Mouse (Mus musculus) gastrocnemius, adult 2 months (tissue): ENCODE measurements around the gene Defa35. TPM values are rescaled to one million over a fixed set of nuclear protein-coding genes. Genes with fewer than 3 reads are reported as not detected.
"Not testable (repeated sequence)": the region's sequence is repeated elsewhere in the genome, so short reads cannot be mapped to it uniquely, and the experiment has no call there.

Experiments used
- DNase-seq: peaks from one replicate; pipeline ENCODE4 v3.0.0; 2022
- H3K27ac ChIP-seq: fragments of 200-600 bp; 2 replicates; pipeline ENCODE4 v1.8.1; 2022; ENCODE audit warnings: mild to moderate bottlenecking
- H3K4me3 ChIP-seq: fragments of 200-600 bp; 2 replicates; pipeline ENCODE4 v1.8.1; 2022; ENCODE audit warnings: mild to moderate bottlenecking, moderate library complexity
- CTCF ChIP-seq: fragments of 200-600 bp; IDR thresholded peaks from 2 replicates; pipeline ENCODE4 v1.8.1; 2022; ENCODE audit warnings: antibody characterized with exemption, mild to moderate bottlenecking, moderate library complexity
- intact Hi-C: fragments of 180-260 bp; cut with DNase I; formaldehyde crosslinking; loops from one replicate; pipeline ENCODE4 v1.15.1; 2025
- long read RNA-seq, 2 experiments: library from polyadenylated mRNA; stranded (forward); transcript quantifications; one replicate each; pipeline ENCODE4 v2.0.0; 2021
- total RNA-seq, 2 experiments: library from RNA; stranded (reverse); gene quantifications; 2 replicates each; pipeline ENCODE4 v1.2.3; 2021

Defa35 gene
- total RNA-seq, result not detected
- long read RNA-seq, experiment 1, result 0 reads
- long read RNA-seq, experiment 2, result 0 reads

DNA sequence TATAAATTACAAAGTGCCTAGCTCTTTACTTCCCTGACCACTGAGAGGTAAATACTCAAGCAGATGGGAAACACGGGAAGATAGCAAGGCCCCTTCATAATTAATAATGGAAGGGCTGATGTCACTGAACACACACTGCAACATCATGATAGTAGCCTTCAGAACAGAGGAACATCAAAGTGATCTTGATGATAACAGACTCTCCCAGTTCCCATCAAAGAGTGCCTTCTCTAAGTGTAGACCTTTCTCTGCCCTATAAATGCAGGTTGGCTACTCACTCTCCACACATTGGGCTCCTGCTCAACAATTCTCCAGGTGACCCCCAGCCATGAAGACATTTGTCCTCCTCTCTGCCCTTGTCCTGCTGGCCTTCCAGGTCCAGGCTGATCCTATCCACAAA lies at the start of gene Defa35:
TSS of gene Defa35 (plus strand) at position 301 of the 400 bp plus-strand sequence.
- DNase-seq, H3K4me3 ChIP-seq, intact Hi-C loops, H3K27ac ChIP-seq: not testable (repeated sequence)

DNA sequence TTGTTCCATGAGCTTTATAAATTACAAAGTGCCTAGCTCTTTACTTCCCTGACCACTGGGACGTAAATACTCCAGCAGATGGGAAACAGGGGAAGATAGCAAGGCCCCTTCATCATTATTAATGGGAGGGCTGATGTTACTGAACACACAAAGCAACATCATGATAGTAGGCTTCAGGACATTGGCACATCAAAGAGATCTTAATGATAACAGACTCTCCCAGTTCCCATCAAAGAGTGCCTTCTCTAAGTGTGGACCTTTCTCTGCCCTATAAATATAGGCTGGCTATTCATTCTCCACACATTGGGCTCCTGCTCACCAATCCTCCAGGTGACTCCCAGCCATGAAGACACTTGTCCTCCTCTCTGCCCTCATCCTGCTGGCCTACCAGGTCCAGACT lies 39.6 kb upstream of the Defa35 start, which contains the start of gene Defa21:
TSS of gene Defa21 (plus strand) at position 301 of the 400 bp plus-strand sequence.
- H3K27ac ChIP-seq, intact Hi-C loops, H3K4me3 ChIP-seq, DNase-seq: not testable (repeated sequence)

DNA sequence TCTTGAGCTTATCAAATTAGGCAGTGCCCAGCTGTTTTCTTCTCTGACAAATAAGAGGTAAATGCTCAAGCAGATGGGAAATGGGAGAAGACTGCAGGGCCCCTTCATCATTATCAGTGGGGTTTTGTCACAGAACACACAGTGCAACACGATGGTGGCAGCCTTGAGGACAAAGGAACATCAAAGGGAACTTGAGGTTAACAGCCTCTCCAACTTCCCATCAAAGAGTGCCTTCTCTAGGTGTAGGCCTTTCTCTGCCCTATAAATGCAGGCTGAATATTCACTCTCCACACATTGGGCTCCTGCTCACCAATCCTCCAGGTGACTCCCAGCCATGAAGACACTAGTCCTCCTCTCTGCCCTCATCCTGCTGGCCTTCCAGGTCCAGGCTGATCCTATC lies 10.1 kb upstream of the Defa35 start, which contains the start of gene Defa23:
TSS of gene Defa23 (plus strand) at position 301 of the 400 bp plus-strand sequence.
- intact Hi-C loops, H3K27ac ChIP-seq, H3K4me3 ChIP-seq, DNase-seq: not testable (repeated sequence)

DNA sequence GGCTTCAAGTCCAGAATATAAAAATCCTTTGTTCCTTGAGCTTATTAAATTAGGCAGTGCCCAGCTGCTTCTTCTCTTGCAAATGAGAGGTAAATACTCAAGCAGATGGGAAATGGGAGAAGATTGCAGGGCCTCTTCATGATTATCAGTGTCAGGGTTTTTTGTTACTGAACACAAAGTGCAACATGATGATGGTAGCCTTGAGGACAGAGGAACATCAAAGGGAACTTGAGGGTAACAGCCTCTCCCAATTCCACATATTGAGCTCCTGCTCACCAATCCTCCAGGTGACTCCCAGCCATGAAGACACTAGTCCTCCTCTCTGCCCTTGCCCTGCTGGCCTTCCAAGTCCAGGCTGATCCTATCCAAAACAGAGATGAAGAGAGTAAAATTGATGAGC lies 19.3 kb downstream of the Defa35 start, which contains the start of gene Defa25:
TSS of gene Defa25 (plus strand) at position 301 of the 400 bp plus-strand sequence.
- H3K4me3 ChIP-seq, DNase-seq, intact Hi-C loops, H3K27ac ChIP-seq: not testable (repeated sequence)

DNA sequence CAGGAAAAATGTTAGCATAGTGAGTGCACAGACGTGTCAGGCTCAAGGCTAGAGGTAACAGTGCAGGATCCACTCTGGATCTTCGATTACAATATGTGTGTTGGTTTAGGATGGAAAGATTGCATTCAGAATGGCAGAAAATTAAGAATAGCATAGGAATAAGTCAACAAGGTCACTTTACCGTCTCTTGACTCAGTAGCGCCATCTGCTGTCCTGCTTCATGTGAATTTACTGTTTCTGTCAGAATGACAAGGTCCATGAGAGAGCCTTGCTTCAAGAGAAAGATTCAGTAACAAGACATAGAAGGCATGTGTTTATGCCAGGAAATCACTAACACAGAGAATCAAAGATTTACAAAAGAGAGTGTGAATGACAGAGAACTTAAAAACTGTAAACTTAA lies 28.3 kb downstream of the Defa35 start:
- Histone ChIP-seq H3K4me3 (no peak overlapping the region), H3K27ac (no peak overlapping the region)
- TF ChIP-seq CTCF, result no peak
- no peak for DNase-seq
- intact Hi-C loops, result no loop called here

DNA sequence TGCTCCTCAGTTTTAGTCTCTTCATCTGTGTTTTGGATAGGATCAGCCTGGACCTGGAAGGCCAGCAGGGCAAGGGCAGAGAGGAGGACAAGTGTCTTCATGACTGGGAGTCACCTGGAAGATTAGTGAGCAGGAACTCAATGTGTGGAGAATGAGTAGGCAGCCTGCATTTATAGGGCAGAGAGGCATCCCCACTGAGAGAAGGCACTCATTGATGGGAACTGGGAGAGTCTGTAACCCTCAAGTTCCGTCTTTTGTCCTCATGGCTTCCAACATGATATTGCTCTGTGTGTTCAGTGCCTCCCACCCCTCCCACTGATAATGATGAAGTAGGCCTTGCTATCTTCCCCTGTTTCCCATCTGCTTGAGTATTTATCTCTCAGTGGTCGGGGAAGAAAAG lies 31.1 kb downstream of the Defa35 start, which contains the start of gene Gm14851:
TSS of gene Gm14851 (minus strand) at position 101 of the 400 bp plus-strand sequence.
- H3K4me3 ChIP-seq, intact Hi-C loops, DNase-seq, H3K27ac ChIP-seq: not testable (repeated sequence)

Other genes starting within 250 kb of the Defa35 start
- gene Defb33, start 172.4 kb upstream of the Defa35 start, total RNA-seq, result not detected
- not detected for gene Gm15056, start 162.4 kb upstream of the Defa35 start, total RNA-seq
- not detected for gene Gm6040, start 143.0 kb upstream of the Defa35 start, total RNA-seq
- not detected for gene AY761185, start 120.3 kb upstream of the Defa35 start, total RNA-seq
- not detected for gene Defa21, start 39.5 kb upstream of the Defa35 start, total RNA-seq
- not detected for gene Defa23, start 10.0 kb upstream of the Defa35 start, total RNA-seq
- gene Defa25, start 19.4 kb downstream of the Defa35 start, total RNA-seq, result not detected
- gene Gm14851, start 31.0 kb downstream of the Defa35 start, total RNA-seq, result not detected
- gene Defa30, start 69.6 kb downstream of the Defa35 start, total RNA-seq, result not detected
- gene Defa22, start 97.2 kb downstream of the Defa35 start, total RNA-seq, result not detected
- not detected for gene Defa31, start 126.6 kb downstream of the Defa35 start, total RNA-seq
- gene Gm15293, start 136.5 kb downstream of the Defa35 start, total RNA-seq, result not detected
- not detected for gene Gm15292, start 184.7 kb downstream of the Defa35 start, total RNA-seq